Mouse (Mus musculus) skeletal muscle tissue, postnatal 0 days (tissue): ENCODE results near the gene Olfr1347. TPM values are rescaled to one million over a fixed set of nuclear protein-coding genes. Genes with fewer than 3 reads are reported as not detected.

ENCODE experiments used
- polyA plus RNA-seq: library from polyadenylated mRNA; unstranded; fragments of >200 nt; fragmentation: Nextera tagmentation; extraction: Ambion mirVana; gene quantifications from 2 replicates; pipeline ENCODE4 v1.2.1, GENCODE M21; 2015

Olfr1347 gene
- not detected in 2 replicates for polyA plus RNA-seq

GRCm38 (mm10) chr7:6499655-6500054 lies at the start of gene Olfr1347:
Olfr1347 (minus strand) TSS chr7:6499755.

GRCm38 (mm10) chr7:6522850-6523249 lies 23.3 kb upstream of the Olfr1347 start, which contains the start of gene Olfr1349:
Olfr1349 (minus strand) TSS chr7:6522950.

GRCm38 (mm10) chr7:6508648-6509047 lies 9.1 kb upstream of the Olfr1347 start, which contains the start of gene Olfr1348:
Olfr1348 (minus strand) TSS chr7:6508748.

GRCm38 (mm10) chr7:6486841-6487240 lies 12.7 kb downstream of the Olfr1347 start, which contains the start of gene Olfr5:
Olfr5 (minus strand) TSS chr7:6486941.

GRCm38 (mm10) chr7:6466951-6467350 lies 32.6 kb downstream of the Olfr1347 start, which contains the start of gene Olfr1346:
Olfr1346 (plus strand) TSS chr7:6467101.

GRCm38 (mm10) chr7:6455868-6456267 lies 43.7 kb downstream of the Olfr1347 start, which contains the start of gene Olfr1336:
Olfr1336 (plus strand) TSS chr7:6456168.

GRCm38 (mm10) chr7:6438388-6438787 lies 61.2 kb downstream of the Olfr1347 start, which contains the start of gene Olfr1344:
Olfr1344 (plus strand) TSS chr7:6438688.

Other genes with a start within 250 kb of the Olfr1347 start
- not detected in 2 replicates for gene Epp13, start 247.0 kb downstream of the Olfr1347 start, polyA plus RNA-seq
- 7.5 and 11.8 TPM in 2 replicates for gene Zfp667, start 213.2 kb downstream of the Olfr1347 start, polyA plus RNA-seq
- 1.4 and 2.3 TPM in 2 replicates for gene Zfp583, start 168.5 kb downstream of the Olfr1347 start, polyA plus RNA-seq
- 0.18 and 0.34 TPM in 2 replicates for gene Gm3854, start 156.0 kb downstream of the Olfr1347 start, polyA plus RNA-seq
- 0.63 and 1.4 TPM in 2 replicates for gene Zfp78, start 136.5 kb downstream of the Olfr1347 start, polyA plus RNA-seq
- 6.1 and 6.8 TPM in 2 replicates for gene Zfp28, start 116.5 kb downstream of the Olfr1347 start, polyA plus RNA-seq
- not detected in 2 replicates for gene Smim17, start 101.0 kb downstream of the Olfr1347 start, polyA plus RNA-seq
- not detected in 2 replicates for gene Gm20715, start 89.5 kb downstream of the Olfr1347 start, polyA plus RNA-seq
- gene Olfr1344, start 61.1 kb downstream of the Olfr1347 start, polyA plus RNA-seq = not detected in 2 replicates
- not detected in 2 replicates for gene Olfr1336, start 43.6 kb downstream of the Olfr1347 start, polyA plus RNA-seq
- not detected in 2 replicates for gene Olfr1346, start 32.7 kb downstream of the Olfr1347 start, polyA plus RNA-seq
- gene Olfr5, start 12.8 kb downstream of the Olfr1347 start, polyA plus RNA-seq = not detected in 2 replicates
- not detected in 2 replicates for gene Olfr1348, start 9.0 kb upstream of the Olfr1347 start, polyA plus RNA-seq
- gene Olfr1349, start 23.2 kb upstream of the Olfr1347 start, polyA plus RNA-seq = not detected in 2 replicates
- gene Olfr1350, start 65.1 kb upstream of the Olfr1347 start, polyA plus RNA-seq = not detected in 2 replicates
- 27.3 and 34.9 TPM in 2 replicates for gene Zim1, start 196.7 kb upstream of the Olfr1347 start, polyA plus RNA-seq
- 182 and 198 TPM in 2 replicates for gene Peg3, start 230.7 kb upstream of the Olfr1347 start, polyA plus RNA-seq
- 15.9 and 18.9 TPM in 2 replicates for gene Usp29, start 230.8 kb upstream of the Olfr1347 start, polyA plus RNA-seq